Mouse (Mus musculus): ENCODE results near the gene Rab3il1.

Rab3il1 gene

DNA sequence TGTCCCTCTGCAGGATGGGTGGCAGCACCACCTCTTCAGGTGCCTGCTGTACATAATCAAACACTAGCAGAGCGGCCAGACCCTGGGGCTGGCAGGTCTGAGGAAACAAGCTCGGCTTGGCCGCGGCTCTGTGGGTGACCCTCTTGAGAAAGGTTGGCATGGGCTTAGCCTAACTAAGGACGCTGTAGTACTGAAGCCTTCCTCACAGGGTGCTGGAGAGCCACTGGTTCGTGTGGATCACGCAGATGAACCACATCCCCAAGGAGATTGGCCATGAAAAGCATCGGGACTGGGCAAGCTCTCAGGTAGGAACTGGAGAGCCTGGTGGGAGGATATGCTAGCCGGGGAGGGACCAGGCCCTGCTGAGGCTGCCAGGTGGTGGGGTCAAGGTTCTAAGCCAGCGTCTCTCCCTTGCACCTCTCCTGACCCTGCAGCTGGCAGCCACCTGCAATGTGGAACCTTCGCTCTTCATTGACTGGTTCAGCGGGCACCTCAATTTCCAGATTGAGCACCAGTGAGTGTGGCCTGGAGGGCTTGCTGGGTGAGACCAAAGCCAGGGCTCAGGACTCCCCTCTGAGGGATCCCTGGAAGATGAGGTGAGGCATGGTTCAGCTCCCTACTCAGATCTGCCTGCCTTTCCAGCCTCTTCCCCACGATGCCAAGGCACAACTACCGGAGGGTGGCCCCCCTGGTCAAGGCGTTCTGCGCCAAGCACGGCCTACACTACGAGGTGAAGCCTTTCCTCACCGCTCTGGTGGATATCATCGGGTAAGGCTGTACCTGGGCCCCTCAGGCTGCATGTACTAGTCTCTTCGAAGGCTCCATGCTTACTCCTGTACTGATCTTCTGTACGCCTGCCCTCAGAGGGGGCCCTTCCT, 54.6 kb downstream of the Rab3il1 start:
- in situ Hi-C loops (cut with MboI; ENCODE audit: unreplicated experiment in 2 of 2), result no loop called here

DNA sequence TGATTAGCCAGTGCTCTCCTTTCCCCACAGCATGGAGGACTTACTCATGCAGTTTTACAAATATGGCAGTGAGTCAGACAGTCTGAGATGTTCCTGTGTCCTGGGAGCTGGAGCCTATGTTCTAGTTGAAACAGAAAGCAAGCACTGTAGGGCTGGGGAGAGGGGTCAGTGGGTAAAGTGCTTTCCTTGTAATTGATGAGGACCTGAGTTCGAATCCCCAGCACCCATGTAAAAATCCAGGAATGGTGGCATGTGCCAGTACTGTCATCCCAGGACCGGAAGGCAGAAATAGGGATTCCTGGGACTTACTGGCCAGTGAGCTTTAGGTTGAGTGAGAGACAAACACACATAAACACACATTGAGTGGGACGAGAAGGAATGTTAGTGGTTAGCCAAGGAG, 55.2 kb downstream of the Rab3il1 start:
- in situ Hi-C loops (cut with MboI; ENCODE audit: unreplicated experiment in 2 of 2), result no loop called here

DNA sequence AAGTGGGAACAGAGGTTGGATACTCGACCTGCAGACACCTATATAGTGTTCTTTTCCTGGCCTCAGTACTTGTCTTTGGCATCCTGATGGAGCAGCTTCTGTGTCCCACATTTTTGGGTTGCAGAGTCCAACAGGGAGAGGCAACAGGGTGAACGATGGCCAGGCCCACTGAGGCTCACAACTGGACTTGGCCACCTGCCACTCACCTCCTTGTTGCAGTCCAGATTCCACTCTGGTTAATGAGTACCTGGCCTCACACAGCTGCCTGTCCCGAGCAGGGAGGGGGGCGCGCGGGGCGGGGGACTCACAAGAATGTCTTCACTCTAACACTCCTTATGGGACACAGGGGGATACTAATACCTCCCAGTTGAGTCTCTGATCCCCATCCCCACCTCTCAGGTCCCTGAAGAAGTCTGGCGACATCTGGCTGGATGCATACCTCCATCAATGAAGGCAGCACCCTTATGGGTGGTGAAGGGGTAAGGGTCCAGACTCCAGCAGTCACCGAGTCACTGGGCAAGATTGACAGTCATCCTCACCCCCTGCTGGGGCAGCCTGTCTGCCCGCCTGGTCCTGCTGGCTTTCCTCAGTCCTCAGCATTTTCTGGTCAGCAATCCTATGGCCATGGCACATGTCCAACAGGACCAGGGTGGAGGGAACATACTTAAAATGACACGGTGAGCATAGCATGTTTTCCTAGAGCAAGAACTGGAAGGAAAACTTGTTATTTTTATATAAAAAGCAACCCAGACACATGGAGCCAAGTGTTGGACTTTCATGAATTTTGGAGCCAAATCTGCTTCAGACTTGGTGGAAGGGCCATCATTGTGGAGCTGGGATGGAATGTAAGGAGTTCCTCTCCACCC, 56.2 kb downstream of the Rab3il1 start:
- in situ Hi-C loops (cut with MboI; ENCODE audit: unreplicated experiment in 2 of 2), result no loop called here

DNA sequence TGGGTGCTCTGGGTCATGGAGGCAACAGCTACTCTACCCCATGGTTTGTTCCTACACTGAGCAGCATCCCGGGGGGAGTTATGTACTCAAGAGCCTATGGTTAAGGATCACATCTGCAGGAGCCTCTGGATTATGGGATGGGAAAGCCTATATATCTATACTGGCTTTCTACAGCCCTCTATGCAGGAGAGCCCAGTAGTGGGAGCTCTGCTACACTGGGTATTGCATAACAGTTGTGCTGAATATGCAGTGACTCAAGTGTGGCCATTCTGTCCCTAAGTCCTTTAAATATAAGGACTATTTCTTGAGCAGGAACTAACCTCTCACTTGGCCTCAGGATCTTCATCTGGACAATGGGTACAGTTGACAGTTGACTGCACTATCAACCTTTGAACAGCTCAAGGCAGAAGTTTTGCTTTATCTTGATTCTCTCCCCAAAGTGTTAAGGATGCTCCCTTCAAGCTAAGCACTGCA, 56.9 kb downstream of the Rab3il1 start:
- in situ Hi-C loops (cut with MboI; ENCODE audit: unreplicated experiment in 2 of 2), result no loop called here

DNA sequence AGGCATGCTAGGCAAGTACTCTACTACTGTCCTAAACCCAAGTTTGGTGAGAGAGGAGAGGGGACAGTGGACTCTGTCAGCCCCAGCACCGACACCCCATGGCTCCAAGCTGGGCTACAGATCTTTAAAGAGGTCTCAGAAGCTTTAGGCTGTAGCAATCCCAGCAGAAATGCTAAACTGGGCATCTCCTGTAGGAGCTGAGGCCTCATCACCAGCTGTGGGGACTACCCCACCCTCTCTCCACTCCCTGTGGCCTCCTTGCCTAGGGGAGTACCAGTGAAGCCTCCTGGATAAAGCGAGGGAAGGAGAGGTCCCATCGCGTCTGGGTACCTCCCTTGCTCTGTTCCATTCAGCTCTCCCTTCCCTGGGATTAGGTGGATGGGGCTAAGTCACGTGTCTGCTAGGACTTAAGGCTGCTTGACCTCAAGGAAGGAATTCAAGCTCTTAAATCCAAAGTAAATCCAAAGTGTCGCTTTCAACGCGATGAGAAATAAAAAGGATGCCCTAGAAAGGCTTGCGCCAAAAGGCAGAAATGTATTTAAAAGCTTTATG, 57.5 kb downstream of the Rab3il1 start:
- in situ Hi-C loops (cut with MboI; ENCODE audit: unreplicated experiment in 2 of 2), result no loop called here

DNA sequence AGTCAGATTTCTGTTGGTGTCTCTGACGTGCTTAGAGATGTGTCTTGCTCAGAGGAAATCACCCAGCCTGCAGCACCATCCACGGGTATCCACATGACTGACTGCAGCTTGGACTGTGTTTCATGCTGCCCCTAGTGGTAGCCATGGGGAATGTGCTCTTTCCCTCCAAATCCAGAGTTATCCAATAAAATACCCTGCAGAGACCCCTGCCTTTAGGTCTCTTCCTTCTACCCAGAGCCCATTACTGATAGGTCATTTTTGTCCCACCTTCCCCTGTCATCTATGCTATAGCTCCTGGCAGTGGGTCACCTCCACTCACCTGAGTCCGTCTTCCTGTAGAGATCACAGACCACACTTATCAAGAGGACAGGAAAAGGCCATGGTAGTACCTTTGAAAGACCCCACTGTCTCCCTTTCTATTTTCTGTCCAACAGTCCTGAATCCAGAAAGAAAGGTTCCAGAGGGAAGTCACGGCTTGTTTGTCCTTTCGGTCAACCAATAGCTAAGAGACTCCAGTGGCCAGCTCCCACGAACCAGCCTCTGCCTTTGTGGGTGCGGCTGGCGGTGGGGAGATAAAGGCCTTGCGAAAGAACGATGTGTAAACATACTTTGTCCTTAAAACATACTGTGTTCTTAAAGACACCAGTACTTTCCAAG, 58.6 kb downstream of the Rab3il1 start:
- in situ Hi-C loops (cut with MboI; ENCODE audit: unreplicated experiment in 2 of 2), result no loop called here

DNA sequence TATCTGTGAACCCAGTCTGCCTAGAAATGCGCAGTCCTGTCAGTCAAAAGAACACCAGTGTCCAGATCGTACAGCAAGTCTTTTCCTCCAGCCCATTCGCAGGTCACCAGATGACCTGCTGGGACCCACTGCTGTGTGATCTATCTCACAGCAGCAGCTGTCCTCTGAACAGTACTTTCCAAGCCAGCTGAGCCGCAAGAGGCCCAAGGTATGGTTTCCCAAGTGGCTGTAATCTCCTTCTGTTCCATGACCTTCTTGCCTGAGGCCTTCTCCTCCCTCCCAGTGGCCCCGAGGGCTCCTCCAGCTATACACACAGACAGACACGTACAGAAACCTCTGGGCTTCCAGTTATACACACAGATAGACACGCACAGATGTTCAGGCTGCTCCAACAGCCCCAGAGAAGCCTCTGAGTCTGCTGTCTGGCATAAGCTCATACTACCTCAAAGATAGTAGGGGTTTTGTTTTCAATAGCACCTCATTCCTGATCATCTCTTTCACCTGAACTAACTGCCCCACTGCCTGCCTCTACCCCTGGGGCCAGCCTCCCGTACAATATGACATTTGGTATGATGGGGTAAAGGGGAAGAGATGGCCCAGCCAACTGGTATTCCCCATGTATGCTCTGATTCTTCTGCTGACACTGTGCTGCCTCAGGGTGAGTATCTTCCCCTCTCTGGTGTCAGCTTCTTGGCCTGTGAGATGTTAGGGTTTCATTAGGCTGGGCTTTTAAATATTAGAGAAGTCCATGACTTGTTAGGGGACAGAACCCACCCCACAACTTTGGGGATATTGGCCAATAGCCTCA, 59.5 kb downstream of the Rab3il1 start:
- in situ Hi-C loops (cut with MboI; ENCODE audit: unreplicated experiment in 2 of 2), result no loop called here

DNA sequence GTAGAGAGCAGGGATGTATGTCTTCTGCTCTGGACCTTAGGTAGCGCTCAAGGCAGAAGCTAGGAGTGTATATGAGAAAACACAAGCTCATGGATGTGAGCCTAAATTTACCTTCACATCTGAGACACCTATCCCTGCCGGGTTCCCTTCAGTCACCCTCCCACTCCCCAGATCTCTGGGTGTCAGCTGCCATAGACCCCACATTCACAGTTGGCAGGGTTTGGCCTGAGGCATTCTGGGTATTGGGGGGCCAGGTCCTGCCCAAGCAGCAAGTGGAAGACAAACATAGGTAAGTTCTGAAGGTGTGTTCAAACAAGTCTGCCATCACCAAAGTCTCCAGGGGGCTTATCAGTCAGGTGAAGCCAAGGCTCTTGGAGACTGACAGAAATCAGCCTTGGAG, 60.2 kb downstream of the Rab3il1 start:
- in situ Hi-C loops (cut with MboI; ENCODE audit: unreplicated experiment in 2 of 2), result no loop called here

DNA sequence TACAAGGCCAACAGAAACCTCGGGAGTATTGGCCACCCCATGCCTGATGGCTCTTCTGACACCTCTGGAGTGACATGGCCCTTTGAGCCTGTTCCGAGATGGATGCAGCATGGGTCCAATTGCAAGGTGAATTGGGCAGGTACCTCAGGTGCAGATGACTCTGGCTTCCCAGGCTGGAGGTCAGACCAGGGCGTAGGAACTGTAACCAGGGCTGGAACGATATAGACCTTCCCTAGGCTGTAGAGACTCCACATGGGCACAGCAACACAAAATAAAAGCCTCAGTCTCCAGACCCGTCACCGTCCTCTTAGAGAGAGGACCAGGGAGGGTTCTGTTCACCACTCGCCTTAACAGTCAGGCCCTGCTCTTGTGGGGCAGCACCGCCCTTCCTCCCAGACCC, 60.8 kb downstream of the Rab3il1 start:
- in situ Hi-C loops (cut with MboI; ENCODE audit: unreplicated experiment in 2 of 2), result no loop called here

DNA sequence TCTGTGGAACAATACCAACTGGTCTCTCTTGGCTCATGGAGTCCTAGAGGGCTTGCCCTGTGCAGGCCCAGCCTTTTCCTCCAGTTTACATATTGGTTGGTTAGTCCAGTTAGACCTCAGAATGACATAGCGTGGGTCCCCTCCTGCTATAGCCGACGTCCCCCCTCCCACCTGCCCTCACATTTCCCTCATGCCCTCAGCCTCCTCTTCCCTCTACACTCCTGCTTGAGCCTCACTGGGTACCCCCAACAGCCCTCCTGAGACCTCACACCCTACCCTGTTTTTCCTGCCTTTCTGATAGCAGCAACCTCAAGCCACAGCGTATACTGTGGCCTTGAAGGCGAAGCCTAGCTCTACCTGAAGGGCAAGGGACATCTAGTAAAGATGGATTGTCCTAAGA, 61.4 kb downstream of the Rab3il1 start:
- in situ Hi-C loops (cut with MboI; ENCODE audit: unreplicated experiment in 2 of 2), result no loop called here

DNA sequence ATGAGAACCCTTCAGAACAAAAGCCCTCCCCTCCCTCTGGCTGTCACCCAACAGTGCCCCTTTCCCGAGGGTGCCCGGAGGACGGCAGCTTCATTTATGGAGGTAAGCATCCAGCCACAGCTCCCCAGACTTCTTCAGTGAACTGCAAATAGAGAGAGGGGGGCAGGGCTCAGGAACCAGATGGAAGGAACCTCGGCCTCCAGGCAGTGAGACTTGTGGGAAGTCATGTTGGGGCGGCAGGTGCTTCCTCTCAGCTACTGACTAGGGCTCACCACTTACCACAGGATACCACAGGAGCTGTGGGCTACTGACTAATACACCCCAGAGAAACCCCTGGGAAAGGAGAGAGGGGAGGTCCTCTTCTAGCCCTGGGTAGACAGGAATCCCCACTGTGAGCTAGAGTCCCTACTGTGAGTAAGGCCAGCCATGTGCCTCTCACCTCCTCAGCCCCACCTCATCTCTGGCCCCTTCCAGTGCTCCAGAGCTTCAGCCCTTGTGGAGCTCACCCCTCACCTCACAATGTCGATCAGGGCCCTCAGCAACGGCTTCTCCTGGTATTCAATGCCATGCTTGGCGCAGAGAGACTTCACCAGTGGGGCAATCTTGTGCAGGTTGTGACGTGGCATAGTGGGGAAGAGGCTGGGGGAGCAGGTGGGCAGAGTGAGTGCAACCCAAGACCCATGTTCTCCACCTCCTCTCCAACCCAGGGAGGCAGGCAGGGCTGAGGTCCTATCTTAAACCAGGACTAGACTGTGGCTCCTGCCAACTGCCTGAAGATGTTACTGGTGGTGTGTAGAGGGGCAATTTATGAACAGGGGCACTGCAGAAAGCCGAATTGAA, 62.9 kb downstream of the Rab3il1 start:
- in situ Hi-C loops (cut with MboI; ENCODE audit: unreplicated experiment in 2 of 2), result no loop called here

DNA sequence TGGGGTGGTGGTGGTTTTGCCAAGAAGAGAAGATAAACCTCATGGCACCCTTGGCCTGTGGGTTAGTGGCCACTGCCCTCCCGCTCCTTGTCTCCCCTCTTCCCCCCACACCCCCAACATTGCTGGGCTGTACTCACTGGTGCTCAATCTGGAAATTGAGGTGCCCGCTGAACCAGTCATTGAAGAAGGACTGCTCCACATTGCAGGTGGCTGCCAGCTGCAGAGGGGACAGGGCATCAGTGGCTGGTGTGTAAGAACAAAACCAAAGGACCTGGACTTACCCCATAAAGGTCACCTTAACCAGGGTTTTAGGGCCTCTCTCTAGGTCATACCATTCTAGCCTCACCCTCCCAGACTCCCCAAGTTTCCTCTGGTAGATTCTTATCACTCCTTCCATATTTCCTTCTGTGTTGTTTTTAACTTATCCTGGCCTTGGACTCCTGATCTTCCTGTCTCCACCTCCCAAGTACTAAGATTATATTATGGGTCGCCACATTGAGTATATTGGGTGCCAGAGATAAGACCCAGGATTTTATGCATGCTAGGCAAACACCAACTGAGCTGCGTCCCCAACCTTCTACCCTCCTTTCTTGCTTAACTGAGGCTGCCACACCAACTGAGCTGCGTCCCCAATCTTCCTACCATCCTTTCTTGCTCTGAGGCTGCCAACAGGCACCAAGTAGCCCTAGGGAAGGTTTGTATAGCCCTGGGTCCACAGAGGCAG, 64.2 kb downstream of the Rab3il1 start:
- in situ Hi-C loops (cut with MboI; ENCODE audit: unreplicated experiment in 2 of 2), result no loop called here

DNA sequence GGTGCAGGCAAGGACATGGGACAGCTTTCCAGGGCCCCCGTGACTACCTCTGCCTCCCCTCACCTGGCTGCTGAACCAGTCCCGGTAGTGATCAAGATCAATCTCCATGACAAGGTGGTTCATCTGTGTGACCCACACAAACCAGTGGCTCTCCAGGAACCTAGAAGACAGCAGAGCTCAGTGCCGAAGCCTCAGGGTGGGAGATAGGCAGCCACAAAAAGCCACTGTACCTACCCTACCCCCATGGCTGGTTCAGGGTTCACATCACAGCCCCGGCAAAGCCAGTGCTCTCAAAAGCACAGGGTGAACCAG, 64.7 kb downstream of the Rab3il1 start:
- in situ Hi-C loops (cut with MboI; ENCODE audit: unreplicated experiment in 2 of 2), result no loop called here

DNA sequence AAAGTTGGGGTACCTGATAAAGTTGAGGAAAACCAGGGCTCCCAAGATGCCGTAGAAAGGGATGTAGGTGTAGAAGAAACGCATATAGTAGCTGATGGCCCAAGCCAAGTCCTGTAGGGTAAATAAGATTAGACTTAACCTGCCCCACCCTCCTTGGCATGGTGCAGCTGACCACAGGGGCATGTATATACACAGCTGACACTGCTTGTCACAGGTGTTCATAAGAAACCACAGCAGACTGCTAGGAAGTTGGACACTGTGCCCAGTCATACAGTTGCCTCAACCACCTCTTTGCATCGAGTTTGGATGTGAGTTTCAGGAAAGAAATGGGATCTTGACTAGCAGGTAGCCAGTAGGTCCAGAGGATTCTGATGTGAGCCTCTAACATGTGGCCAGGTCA, 65.0 kb downstream of the Rab3il1 start:
- in situ Hi-C loops (cut with MboI; ENCODE audit: unreplicated experiment in 2 of 2), result no loop called here

DNA sequence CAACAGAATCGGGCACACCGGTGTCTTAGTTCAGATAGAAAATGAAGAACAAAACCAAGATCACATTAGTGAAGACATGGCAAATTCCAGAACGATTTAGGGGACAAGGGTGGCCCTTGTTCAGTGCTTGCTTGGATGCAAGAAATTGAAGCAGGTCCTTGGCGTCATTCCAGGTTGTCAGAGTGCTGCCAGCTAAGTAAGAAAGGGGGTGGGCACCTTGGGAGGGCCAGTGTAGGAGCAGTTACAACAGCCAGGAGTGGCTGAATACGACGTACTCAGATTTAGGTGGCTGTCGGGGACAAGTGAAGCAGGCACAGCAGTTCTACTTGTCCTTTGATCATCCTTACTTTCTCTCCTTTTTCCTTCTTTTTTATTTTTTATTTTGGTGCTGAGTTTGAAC, 66.2 kb downstream of the Rab3il1 start:
- in situ Hi-C loops (cut with MboI; ENCODE audit: unreplicated experiment in 2 of 2), result no loop called here

DNA sequence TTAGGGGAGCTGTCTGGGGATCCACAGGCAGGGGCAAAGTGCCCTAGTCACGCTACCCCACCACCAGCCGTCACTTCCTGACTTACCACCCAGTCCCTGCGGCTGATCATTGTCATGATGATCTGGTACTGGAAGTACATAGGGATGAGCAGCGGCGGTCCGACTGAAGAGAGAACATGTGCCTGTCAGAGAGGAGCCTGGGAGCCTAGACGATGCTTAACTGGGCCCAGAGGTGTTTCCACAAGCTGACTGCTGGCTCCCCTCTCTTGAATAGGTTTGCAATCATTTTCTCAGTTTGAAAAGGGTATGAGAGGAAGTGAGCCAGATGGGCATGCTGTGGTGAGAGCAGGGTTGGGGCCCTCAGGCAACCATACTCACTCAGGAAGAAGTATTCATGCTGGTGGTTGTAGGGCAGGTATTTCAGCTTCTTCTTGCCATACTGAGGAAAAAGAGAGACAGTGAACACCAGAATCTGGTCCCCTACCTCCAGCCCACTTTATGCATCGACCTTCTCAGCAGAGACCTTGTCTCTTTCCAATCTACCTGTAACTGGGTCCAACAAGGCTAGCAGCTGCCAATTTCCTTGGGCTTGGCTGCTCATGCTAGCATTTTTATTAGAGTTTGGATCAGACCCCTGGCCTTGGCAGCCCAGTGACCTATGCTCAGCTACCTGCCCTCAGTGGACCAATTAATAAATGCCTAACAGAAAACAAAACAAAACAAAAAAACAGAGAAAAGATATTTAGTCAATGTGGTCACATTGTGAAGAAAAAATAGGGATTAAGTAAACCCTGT, 68.9 kb downstream of the Rab3il1 start:
- in situ Hi-C loops (cut with MboI; ENCODE audit: unreplicated experiment in 2 of 2), result no loop called here

DNA sequence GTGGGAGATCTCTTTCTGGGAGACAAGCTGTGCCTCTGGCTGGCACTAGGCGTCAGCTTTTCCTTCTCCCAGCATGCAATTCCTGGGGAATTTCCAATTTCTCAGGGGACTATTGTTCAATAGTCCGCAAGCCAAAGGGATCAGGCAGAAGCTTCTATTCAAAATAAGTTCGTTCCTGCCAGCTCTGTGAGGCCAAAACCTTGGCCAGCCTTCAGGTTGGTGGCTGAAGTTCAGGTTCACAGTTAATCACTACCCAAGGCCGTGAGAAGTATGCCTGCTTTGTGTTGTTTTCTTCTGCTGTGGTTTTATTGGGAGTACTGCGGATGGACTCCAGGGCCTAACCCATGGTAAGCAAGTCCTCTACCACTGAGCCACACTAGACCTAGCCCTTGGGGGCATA, 69.7 kb downstream of the Rab3il1 start:
- in situ Hi-C loops (cut with MboI; ENCODE audit: unreplicated experiment in 2 of 2), result no loop called here

DNA sequence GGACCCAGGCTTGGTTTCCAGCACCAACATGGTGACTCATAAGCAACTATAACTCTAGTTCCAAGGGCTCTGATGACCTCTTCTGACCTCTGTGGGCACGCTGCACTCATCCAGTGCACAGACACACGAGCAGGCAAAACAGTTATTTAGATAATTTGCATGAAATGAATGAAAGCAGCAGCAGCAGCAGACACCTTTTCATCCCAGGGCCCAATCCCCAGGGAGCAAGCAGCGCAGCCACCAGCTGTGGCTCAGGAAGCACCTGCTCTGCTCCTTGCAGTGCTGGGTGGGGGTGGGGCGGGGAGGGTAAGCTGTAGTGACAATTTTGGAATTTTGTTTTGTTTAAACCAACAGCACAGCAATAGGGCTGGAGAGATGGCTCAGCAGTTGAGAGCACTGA, 70.4 kb downstream of the Rab3il1 start:
- in situ Hi-C loops (cut with MboI; ENCODE audit: unreplicated experiment in 2 of 2), result no loop called here
